Mouse (Mus musculus) thymus, adult 2 months (tissue): ENCODE measurements around the gene Arhgef11.

Experiments
- CTCF ChIP-seq: fragments of 200-500 bp; IDR thresholded peaks from 2 replicates; pipeline ENCODE4 v1.5.1; 2012; ENCODE audit warnings: mild to moderate bottlenecking, control low read depth, low read length, moderate library complexity, borderline replicate concordance; ENCODE audit not compliant: control insufficient read depth, poor library complexity, insufficient read depth; ENCODE audit errors: extremely low read depth
- POLR2A ChIP-seq: fragments of 200-500 bp; IDR thresholded peaks from 2 replicates; pipeline ENCODE4 v1.6.1; 2012; ENCODE audit warnings: mild to moderate bottlenecking, low read length, control low read depth, moderate library complexity; ENCODE audit not compliant: control insufficient read depth, poor library complexity, insufficient read depth; ENCODE audit errors: extremely low read depth

DNA sequence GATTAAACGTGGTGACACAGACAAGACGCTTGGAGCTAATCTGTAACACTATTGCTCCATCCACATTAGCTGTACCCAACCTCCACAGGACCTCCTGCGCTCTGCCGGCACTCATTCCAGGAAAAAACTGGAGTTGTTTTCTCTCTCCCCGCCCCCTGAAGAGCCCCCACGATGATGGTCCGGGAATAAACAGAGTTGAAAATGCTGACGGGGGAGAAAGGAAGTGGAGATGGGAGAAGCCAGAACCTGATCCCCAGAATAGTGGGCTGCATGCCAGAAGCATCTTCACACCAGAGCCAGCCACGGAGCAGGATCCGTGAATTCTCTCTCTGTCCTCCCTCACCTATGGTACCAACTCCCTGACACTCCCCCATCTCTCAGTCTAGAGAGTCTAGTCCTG is 147.1 kb downstream of the Arhgef11 start:
- TF ChIP-seq POLR2A (no peak), CTCF (no peak)
